In the genomic region with DNA sequence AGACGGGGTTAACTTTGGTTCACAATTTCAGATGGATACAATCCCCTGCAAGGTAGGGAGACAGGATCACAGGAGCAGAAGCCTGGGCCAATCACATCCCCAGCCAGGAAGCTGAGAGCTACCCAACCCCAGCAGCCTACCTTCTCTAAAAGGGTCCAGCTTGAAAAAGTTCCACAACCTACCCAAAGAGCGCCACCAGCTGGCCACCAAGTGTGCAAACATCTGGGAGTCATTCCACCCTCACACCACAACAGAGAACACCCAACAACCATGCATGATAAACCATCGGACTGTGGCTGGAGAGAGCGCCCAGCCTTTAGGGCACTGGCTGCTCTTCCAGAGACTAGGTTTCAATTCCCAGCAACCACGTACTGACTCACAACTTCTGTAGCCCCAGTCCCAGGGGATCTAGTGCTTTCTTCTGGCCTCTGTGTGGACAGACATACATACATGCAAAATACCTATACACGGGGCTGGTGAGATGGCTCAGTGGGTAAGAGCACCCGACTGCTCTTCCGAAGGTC, we compare ENCODE assay signal across 22 mouse cellular contexts. TPM values are rescaled to one million over a fixed set of nuclear protein-coding genes. Genes with fewer than 3 reads are reported as not detected.
DNase-seq lines count a peak whose midpoint lies in the region; ATAC-seq and TF ChIP-seq lines count a peak whose summit lies in the region.
"Had no signal": no experiment of that assay in that cellular context is flagged by ENCODE, and none has a peak within 500 bp of the region (broad histone marks: within the 10 kb centered on the region; RNA-seq: fewer than 3 reads in every experiment).

No protein-coding gene starts in this region.

- H3K27ac ChIP-seq in cerebellum, adult 2 months (ENCODE audit: insufficient read depth, low read length) = no peak overlapping the region
- no peak overlapping the region for H3K27ac ChIP-seq in liver, postnatal 0 days (ENCODE audit: low read depth)
- H3K27ac ChIP-seq in liver, embryonic 11.5 days (ENCODE audit: low read depth, low read length) = no peak overlapping the region
- H3K27ac ChIP-seq: forebrain, embryonic 10.5 days; heart, embryonic 10.5 days; hindbrain, embryonic 14.5 days; midbrain, embryonic 10.5 days; neural tube, embryonic 12.5 days had no signal

- no peaks in the 10 kb centered on the region for H3K9me3 ChIP-seq in liver, postnatal 0 days (ENCODE audit: low read length)
- no peaks in the 10 kb centered on the region for H3K9me3 ChIP-seq in liver, embryonic 11.5 days (ENCODE audit: control insufficient read depth, low read length)
- H3K9me3 ChIP-seq: forebrain, embryonic 10.5 days; heart, embryonic 10.5 days; midbrain, embryonic 10.5 days; neural tube, embryonic 12.5 days had no signal

- TF ChIP-seq EP300 in liver, postnatal 0 days (IDR thresholded peaks at IDR 0.05; ENCODE audit: low read depth) = no peak

- no peak for TF ChIP-seq POLR2A in cerebellum, adult 2 months (IDR thresholded peaks at IDR 0.05; ENCODE audit: borderline replicate concordance, insufficient read depth, low read length)

- no peak overlapping the region for H3K4me2 ChIP-seq in liver, postnatal 0 days (ENCODE audit: low read depth, low read length)
- no peak overlapping the region for H3K4me2 ChIP-seq in liver, embryonic 11.5 days
- H3K4me2 ChIP-seq: hindbrain, embryonic 14.5 days; neural tube, embryonic 12.5 days had no signal

- H3K4me1 ChIP-seq in cerebellum, adult 2 months (ENCODE audit: control insufficient read depth, insufficient read depth, low read length) = peaks cover 9% of the 10 kb centered on the region
- no peaks in the 10 kb centered on the region for H3K4me1 ChIP-seq in liver, postnatal 0 days (ENCODE audit: insufficient read depth)
- H3K4me1 ChIP-seq in liver, embryonic 11.5 days (replicated peaks; ENCODE audit: control insufficient read depth, insufficient read depth, low read length) = 0 out of 2 replicates have a peak, but pooled peaks cover 2% of the 10 kb centered on the region

- 73% methylated on average over 8 of the region's 8 CpGs for WGBS in cerebellum, adult 2 months
- 71% methylated on average over 8 of the region's 8 CpGs for whole genome bisulfite sequencing in liver, postnatal 0 days (ENCODE audit: insufficient replicate concordance)
- 67% methylated on average over 8 of the region's 8 CpGs for WGBS in liver, embryonic 11.5 days

- ATAC-seq in liver, postnatal 0 days = no peak
- ATAC-seq in liver, embryonic 11.5 days (replicated peaks; ENCODE audit: low FRiP score) = no peak
- peak; percentile 48; the same call in 1 of the 2 replicates for ATAC-seq in megakaryocyte progenitor cell, adult 5-6 weeks (replicated peaks; ENCODE audit: poor library complexity)
- ATAC-seq: intestine, postnatal 0 days had no signal

- H3K27me3 ChIP-seq in cerebellum, adult 2 months (ENCODE audit: control insufficient read depth, insufficient read depth, low read length) = no peaks in the 10 kb centered on the region
- H3K27me3 ChIP-seq in liver, postnatal 0 days (ENCODE audit: insufficient read depth, low read length) = peaks cover 10% of the 10 kb centered on the region
- H3K27me3 ChIP-seq in liver, embryonic 11.5 days (replicated peaks; ENCODE audit: control insufficient read depth, insufficient read depth, low read length) = peaks cover 29% of the 10 kb centered on the region
- H3K27me3 ChIP-seq: neural tube, embryonic 12.5 days had no signal

- no peak for DNase-seq in cerebellum, adult 2 months
- no peak for DNase-seq in cerebellum, postnatal 36 days
- no peak for DNase-seq in liver, postnatal 0 days
- no peak for DNase-seq in liver, embryonic 11.5 days (ENCODE audit: low spot score)
- DNase-seq in NIH3T3 (ENCODE audit: low read depth) = peak; percentile 54
- no peak for DNase-seq in layer of hippocampus, adult 11-12 months (ENCODE audit: low spot score)
- no peak for DNase-seq in left cerebral cortex, adult 18-20 months (ENCODE audit: low spot score in 2 of 2)
- DNase-seq: adrenal gland, postnatal 14 days; cerebellum, adult 9-10 months; gastrocnemius, postnatal 25 days; heart, postnatal 10 days; kidney, postnatal 10 days; left cerebral cortex, postnatal 4 days; lung, postnatal 10 days; thymus, postnatal 4 days had no signal

- no peak overlapping the region for H3K4me3 ChIP-seq in cerebellum, adult 2 months (replicated peaks; ENCODE audit: insufficient read depth, low read depth, low read length)
- no peak overlapping the region for H3K4me3 ChIP-seq in liver, postnatal 0 days (ENCODE audit: low read depth, low read length)
- no peak overlapping the region for H3K4me3 ChIP-seq in liver, embryonic 11.5 days (ENCODE audit: low read depth, low read length)
- H3K4me3 ChIP-seq: forebrain, embryonic 10.5 days; heart, embryonic 10.5 days; midbrain, embryonic 10.5 days; neural tube, embryonic 12.5 days had no signal

- H3K36me3 ChIP-seq in liver, postnatal 0 days (replicated peaks; ENCODE audit: insufficient read depth, low read length) = no peaks in the 10 kb centered on the region
- no peaks in the 10 kb centered on the region for H3K36me3 ChIP-seq in liver, embryonic 11.5 days (ENCODE audit: control insufficient read depth, insufficient read depth, low read length)
- H3K36me3 ChIP-seq: forebrain, embryonic 10.5 days; heart, embryonic 10.5 days; midbrain, embryonic 10.5 days; neural tube, embryonic 12.5 days had no signal

- no peak overlapping the region for H3K9ac ChIP-seq in liver, postnatal 0 days (replicated peaks)
- H3K9ac ChIP-seq in liver, embryonic 11.5 days (ENCODE audit: low read depth, low read length) = no peak overlapping the region
- H3K9ac ChIP-seq: hindbrain, embryonic 14.5 days; neural tube, embryonic 12.5 days had no signal

- TF ChIP-seq CTCF in cerebellum, adult 2 months (IDR thresholded peaks at IDR 0.05; ENCODE audit: borderline replicate concordance, insufficient read depth, low read depth, low read length) = peak; percentile 20; the same call in 1 of the 2 replicates
- peak; percentile 36 for TF ChIP-seq CTCF in liver, postnatal 0 days (IDR thresholded peaks at IDR 0.05; ENCODE audit: low read depth)

RNA-seq across cellular contexts. Expression of a gene that starts 41.5 kb away (rescaled TPM):
- 13.9 and 15.1 TPM in 2 replicates for polyA plus RNA-seq in cerebellum, adult 2 months (2012; rRNA removed)
- 32.3 and 32.9 TPM in 2 replicates for polyA plus RNA-seq in liver, postnatal 0 days (2015; fragmentation: Nextera tagmentation; extraction: Ambion mirVana)
- 46.5 and 50.1 TPM in 2 replicates for polyA plus RNA-seq in liver, embryonic 11.5 days (2014; fragmentation: Nextera tagmentation; extraction: Ambion mirVana)
- total RNA-seq in megakaryocyte progenitor cell, adult 5-6 weeks (2015) = 43.5 and 61.9 TPM in 2 replicates
- total RNA-seq in megakaryocyte progenitor cell, adult 5-6 weeks (2017) = 34.4 and 49.8 TPM in 2 replicates
- total RNA-seq in left cerebral cortex, adult 18-20 months (2021) = 10 to 100 TPM; 15.5 to 19.9 TPM
